Mouse (Mus musculus) heart, embryonic 16.5 days (tissue): ENCODE measurements around the gene Poc5. TPM values are rescaled to one million over a fixed set of nuclear protein-coding genes. Genes with fewer than 3 reads are reported as not detected.
A peak's percentile ranks its signal among the peaks of the same experiment; 100 is the strongest.

Experiments
- ATAC-seq: fragments of 200-750 bp; cut with Nextera tagmentation; replicated peaks from 2 replicates; pipeline ENCODE4 v1.8.0; 2017; ENCODE audit warnings: moderate number of reproducible peaks; ENCODE audit not compliant: insufficient read depth, low FRiP score; ENCODE audit errors: extremely low read depth
- H3K27ac ChIP-seq: fragments of 300-500 bp; sonication (generic); 2 replicates; pipeline ENCODE4 v1.5.1; 2014; ENCODE audit warnings: mild to moderate bottlenecking, low read length, control low read depth, moderate library complexity
- H3K27me3 ChIP-seq: fragments of 300-500 bp; sonication (generic); 2 replicates; pipeline ENCODE4 v1.6.1; 2014; ENCODE audit warnings: low read length, mixed read lengths; ENCODE audit not compliant: control insufficient read depth, insufficient read depth
- H3K36me3 ChIP-seq: fragments of 300-500 bp; sonication (generic); 2 replicates; pipeline ENCODE4 v1.6.1; 2014; ENCODE audit not compliant: control insufficient read depth, insufficient read depth
- H3K4me1 ChIP-seq: fragments of 300-500 bp; sonication (generic); 2 replicates; pipeline ENCODE4 v1.6.1; 2014; ENCODE audit warnings: low read length, mixed read lengths; ENCODE audit not compliant: control insufficient read depth, insufficient read depth
- H3K4me2 ChIP-seq: fragments of 300-500 bp; sonication (generic); 2 replicates; pipeline ENCODE4 v1.6.1; 2014; ENCODE audit warnings: low read depth, mild to moderate bottlenecking, control low read depth, low read length
- H3K4me3 ChIP-seq: fragments of 300-500 bp; sonication (generic); 2 replicates; pipeline ENCODE4 v1.5.1; 2014; ENCODE audit warnings: mild to moderate bottlenecking, control low read depth, low read length
- H3K9ac ChIP-seq: fragments of 300-500 bp; sonication (generic); 2 replicates; pipeline ENCODE4 v1.6.1; 2014; ENCODE audit warnings: low read length, control low read depth
- H3K9me3 ChIP-seq: fragments of 300-500 bp; sonication (generic); replicated peaks from 2 replicates; pipeline ENCODE4 v1.6.1; 2016; ENCODE audit warnings: low read length; ENCODE audit not compliant: control insufficient read depth
- WGBS: fragments of 180-500 bp; shearing (Covaris S2); extraction: QIAGEN DNeasy Blood & Tissue Kit; methylation state at CpG from one replicate; pipeline ENCODE4 v1.1.7; 2014; 5-methylcytosine and 5-hydroxymethylcytosine counted together
- polyA plus RNA-seq: library from polyadenylated mRNA; unstranded; fragments of >200 nt; fragmentation: Nextera tagmentation; extraction: Ambion mirVana; gene quantifications from 2 replicates; pipeline ENCODE4 v1.2.1, GENCODE M21; 2015

The Poc5 gene
- polyA plus RNA-seq, 1 experiment from 2014 or later, result 11.5 TPM

GRCm38 (mm10) chr13:96389301-96389700 lies 1.2 kb downstream of the Poc5 start:
- Histone ChIP-seq H3K4me3 (peak overlapping the region; percentile 99), H3K27ac (no peak overlapping the region), H3K9ac (peak overlapping the region; percentile 91), H3K27me3 (no peaks in the 10 kb centered on the region), H3K36me3 (peaks cover 32% of the 10 kb centered on the region), H3K9me3 (0 out of 2 replicates have a peak, but pooled peaks cover 4% of the 10 kb centered on the region), H3K4me2 (peak overlapping the region; percentile 76), H3K4me1 (peaks cover 9% of the 10 kb centered on the region)
- 19% methylated on average over 2 of the region's 2 CpGs for WGBS
- ATAC-seq, result no peak

GRCm38 (mm10) chr13:96401251-96401650 lies 13.2 kb downstream of the Poc5 start:
- Histone ChIP-seq H3K4me3 (no peak overlapping the region), H3K9ac (no peak overlapping the region), H3K9me3 (no peaks in the 10 kb centered on the region), H3K4me2 (no peak overlapping the region), H3K36me3 (peaks cover 68% of the 10 kb centered on the region), H3K27ac (no peak overlapping the region), H3K4me1 (no peaks in the 10 kb centered on the region), H3K27me3 (no peaks in the 10 kb centered on the region)
- no peak for ATAC-seq
- WGBS, result 95% methylated on average over 5 of the region's 5 CpGs

DNA sequence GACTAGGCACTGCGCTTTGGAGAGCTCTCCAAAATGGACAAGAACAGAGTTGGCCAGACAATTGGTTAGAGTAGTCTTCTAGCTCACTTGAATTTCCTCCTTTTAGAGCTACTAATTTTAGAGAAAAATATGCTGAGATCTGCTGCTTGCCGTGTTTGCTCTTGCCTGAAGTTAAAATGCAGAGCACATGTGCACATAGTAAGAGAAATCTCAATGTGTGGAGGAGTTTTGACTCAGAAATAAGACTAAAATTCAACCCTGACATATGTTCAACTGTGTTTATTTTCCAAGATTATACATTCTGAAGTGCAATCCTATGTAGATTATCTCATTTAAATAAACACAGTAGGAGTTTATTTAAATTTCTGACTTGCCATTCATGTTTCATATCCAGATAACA lies 17.4 kb downstream of the Poc5 start:
- no peaks in the 10 kb centered on the region for H3K4me1 ChIP-seq
- no peak overlapping the region for H3K27ac ChIP-seq
- no peak overlapping the region for H3K9ac ChIP-seq
- H3K27me3 ChIP-seq, result no peaks in the 10 kb centered on the region
- no peak for ATAC-seq
- no peak overlapping the region for H3K4me2 ChIP-seq
- 90% methylated on average over 2 of the region's 2 CpGs for WGBS
- peaks cover 43% of the 10 kb centered on the region for H3K36me3 ChIP-seq
- no peaks in the 10 kb centered on the region for H3K9me3 ChIP-seq
- no peak overlapping the region for H3K4me3 ChIP-seq

DNA sequence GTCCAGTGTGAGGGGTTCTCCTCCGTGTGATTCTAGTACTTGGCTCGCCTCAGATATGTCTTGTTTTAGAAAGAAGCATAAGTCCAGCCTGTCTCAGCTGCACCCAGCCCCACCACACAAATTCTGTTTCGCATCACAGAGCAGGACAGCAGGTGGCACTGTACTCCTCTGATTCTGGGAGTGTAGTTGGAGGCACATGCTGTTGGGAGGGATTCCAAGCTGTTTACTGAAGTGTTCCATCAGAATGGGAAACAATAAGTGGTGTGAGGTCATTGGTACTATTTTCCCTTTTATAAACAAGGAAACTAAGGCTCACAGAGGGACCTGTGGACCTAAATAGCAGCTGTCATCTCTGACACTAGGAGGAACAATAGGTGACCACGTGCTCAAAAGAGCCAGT lies 18.9 kb downstream of the Poc5 start:
- WGBS, result 59% methylated on average over 4 of the region's 4 CpGs
- peaks cover 43% of the 10 kb centered on the region for H3K36me3 ChIP-seq
- H3K4me3 ChIP-seq, result no peak overlapping the region
- no peak overlapping the region for H3K4me2 ChIP-seq
- no peaks in the 10 kb centered on the region for H3K9me3 ChIP-seq
- H3K4me1 ChIP-seq, result no peaks in the 10 kb centered on the region
- no peaks in the 10 kb centered on the region for H3K27me3 ChIP-seq
- no peak overlapping the region for H3K9ac ChIP-seq
- peak; percentile 67; the same call in 1 of the 2 replicates for ATAC-seq
- no peak overlapping the region for H3K27ac ChIP-seq

DNA sequence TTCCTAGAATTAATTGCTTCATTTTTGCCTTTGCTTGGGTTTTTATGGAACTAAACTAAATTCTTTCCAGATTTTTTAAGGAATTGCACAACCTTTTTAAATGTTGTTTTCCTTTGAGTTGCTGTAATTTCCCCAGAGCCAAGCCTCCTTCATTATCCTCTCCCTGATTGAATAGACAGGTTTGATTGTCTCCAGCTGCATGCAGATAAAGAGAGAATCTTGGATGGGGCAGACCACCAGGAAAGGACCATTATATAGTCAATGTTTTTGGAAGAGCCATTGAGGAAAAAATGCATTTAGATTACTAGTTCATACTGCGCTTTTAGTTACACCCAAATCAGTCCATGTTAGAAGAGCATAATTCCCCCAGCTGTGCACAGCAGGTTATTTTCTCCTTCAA lies 20.7 kb downstream of the Poc5 start:
- Histone ChIP-seq H3K36me3 (peaks cover 38% of the 10 kb centered on the region), H3K27ac (no peak overlapping the region), H3K9me3 (no peaks in the 10 kb centered on the region), H3K4me2 (no peak overlapping the region), H3K27me3 (no peaks in the 10 kb centered on the region), H3K9ac (no peak overlapping the region), H3K4me3 (no peak overlapping the region), H3K4me1 (no peaks in the 10 kb centered on the region)
- 93% methylated on average over 1 of the region's 1 CpGs for WGBS
- no peak for ATAC-seq

DNA sequence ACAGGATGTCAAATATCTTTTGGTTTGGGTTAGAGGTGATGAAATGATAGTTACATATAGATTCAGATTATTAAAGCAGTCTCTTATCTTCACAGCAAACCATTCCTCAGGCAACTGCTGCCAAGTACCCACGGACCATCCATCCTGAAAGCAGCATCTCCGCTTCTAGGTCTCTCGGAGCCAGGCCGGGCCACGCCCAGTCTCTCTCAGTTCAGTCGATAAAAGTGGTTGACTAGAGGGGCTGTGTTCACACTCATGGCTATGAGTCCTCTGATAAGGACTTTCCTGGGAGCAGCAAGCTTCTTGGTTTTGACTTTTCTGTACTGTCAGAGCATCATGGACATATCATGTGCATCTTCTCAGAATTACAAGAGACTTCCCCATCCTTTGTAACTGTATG lies 26.3 kb downstream of the Poc5 start:
- WGBS, result 66% methylated on average over 6 of the region's 6 CpGs
- Histone ChIP-seq H3K4me3 (no peak overlapping the region), H3K9me3 (no peaks in the 10 kb centered on the region), H3K4me1 (no peaks in the 10 kb centered on the region), H3K4me2 (no peak overlapping the region), H3K27me3 (no peaks in the 10 kb centered on the region), H3K9ac (no peak overlapping the region), H3K36me3 (peaks cover 45% of the 10 kb centered on the region), H3K27ac (no peak overlapping the region)
- ATAC-seq, result no peak

DNA sequence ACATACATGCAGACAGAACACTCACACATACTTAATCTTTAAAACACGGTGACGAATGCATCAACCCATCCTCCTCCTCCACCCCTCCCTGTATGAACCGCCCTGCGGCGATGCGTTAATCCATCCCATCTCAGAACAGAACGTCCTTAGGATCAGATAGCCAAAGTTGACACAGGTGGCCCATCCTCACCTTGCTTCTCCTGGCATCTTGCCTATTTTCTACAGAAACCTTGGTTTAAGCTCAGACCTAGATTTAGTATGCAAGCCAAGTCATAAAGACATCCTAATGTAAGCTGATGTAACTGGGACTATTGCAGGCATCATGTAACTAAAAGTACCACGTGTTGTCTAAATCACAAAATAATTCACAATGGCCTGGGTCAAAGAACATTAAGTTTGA lies 28.3 kb downstream of the Poc5 start:
- H3K4me2 ChIP-seq, result no peak overlapping the region
- no peak overlapping the region for H3K27ac ChIP-seq
- ATAC-seq, result no peak
- no peaks in the 10 kb centered on the region for H3K27me3 ChIP-seq
- no peak overlapping the region for H3K9ac ChIP-seq
- no peak overlapping the region for H3K4me3 ChIP-seq
- WGBS, result 83% methylated on average over 8 of the region's 8 CpGs
- H3K36me3 ChIP-seq, result peaks cover 32% of the 10 kb centered on the region
- no peaks in the 10 kb centered on the region for H3K9me3 ChIP-seq
- H3K4me1 ChIP-seq, result no peaks in the 10 kb centered on the region

DNA sequence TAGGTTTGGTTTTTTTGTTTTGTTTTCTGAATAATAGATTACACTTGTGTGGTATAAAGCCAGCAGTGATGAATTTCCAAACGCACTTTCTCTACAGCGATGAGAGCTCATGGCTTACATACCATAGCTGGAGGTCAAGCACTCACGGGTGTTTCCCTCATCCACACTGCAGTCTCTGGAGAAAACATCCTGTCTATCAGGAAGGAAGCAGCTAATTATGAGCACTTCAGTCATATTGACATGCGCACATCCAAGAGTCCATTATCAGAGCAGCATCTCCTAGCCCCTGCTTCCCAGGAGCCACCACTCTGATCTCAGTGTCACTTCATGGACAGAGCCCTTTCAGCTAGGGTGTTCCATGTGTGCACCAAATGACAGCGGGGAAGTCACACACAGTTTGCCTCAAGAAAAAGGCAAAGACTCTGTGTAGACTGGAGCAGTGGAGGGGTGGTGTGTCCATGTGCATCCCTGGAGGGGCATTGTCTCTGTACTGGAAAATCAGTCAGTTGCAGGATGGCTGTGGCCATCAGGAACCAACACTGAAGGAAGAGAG lies 29.2 kb downstream of the Poc5 start:
- Histone ChIP-seq H3K4me3 (no peak overlapping the region), H3K9me3 (no peaks in the 10 kb centered on the region), H3K27me3 (no peaks in the 10 kb centered on the region), H3K27ac (no peak overlapping the region), H3K9ac (no peak overlapping the region), H3K36me3 (peaks cover 30% of the 10 kb centered on the region), H3K4me1 (no peaks in the 10 kb centered on the region), H3K4me2 (no peak overlapping the region)
- 72% methylated on average over 5 of the region's 5 CpGs for WGBS
- no peak for ATAC-seq

DNA sequence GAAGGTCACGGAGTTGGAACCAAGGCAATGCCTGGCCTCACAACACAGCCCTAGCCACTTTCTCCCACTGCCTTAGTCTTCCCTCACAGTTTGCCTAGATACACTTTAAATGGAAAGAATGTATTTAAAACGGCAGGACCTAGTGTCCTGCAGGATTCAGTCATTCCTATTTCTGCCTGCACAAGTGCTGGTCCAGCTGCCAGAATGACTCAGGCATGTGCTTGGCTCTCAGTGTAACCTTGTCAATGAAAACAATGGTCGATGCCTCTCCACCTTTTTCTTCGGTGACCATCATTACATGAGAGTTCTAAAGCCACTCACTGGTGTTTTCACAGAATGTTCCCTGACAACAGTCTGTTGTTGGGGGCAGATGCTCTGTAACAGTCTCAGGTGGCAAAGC lies 30.4 kb downstream of the Poc5 start:
- Histone ChIP-seq H3K27me3 (no peaks in the 10 kb centered on the region), H3K4me3 (no peak overlapping the region), H3K27ac (no peak overlapping the region), H3K4me2 (no peak overlapping the region), H3K9ac (no peak overlapping the region), H3K36me3 (peaks cover 27% of the 10 kb centered on the region), H3K4me1 (no peaks in the 10 kb centered on the region), H3K9me3 (no peaks in the 10 kb centered on the region)
- no peak for ATAC-seq
- WGBS, result 78% methylated on average over 4 of the region's 4 CpGs
